Mouse (Mus musculus) heart, embryonic 16.5 days (tissue): ENCODE data around the gene Pigf. TPM values are rescaled to one million over a fixed set of nuclear protein-coding genes. Genes with fewer than 3 reads are reported as not detected.
"Not testable (repeated sequence)": the region's sequence is repeated elsewhere in the genome, so short reads cannot be mapped to it uniquely, and the experiment has no call there.

ENCODE experiments used
- ATAC-seq: fragments of 200-750 bp; cut with Nextera tagmentation; replicated peaks from 2 replicates; pipeline ENCODE4 v1.8.0; 2017; ENCODE audit warnings: moderate number of reproducible peaks; ENCODE audit not compliant: insufficient read depth, low FRiP score; ENCODE audit errors: extremely low read depth
- H3K27ac ChIP-seq: fragments of 300-500 bp; sonication (generic); 2 replicates; pipeline ENCODE4 v1.5.1; 2014; ENCODE audit warnings: mild to moderate bottlenecking, low read length, control low read depth, moderate library complexity
- H3K27me3 ChIP-seq: fragments of 300-500 bp; sonication (generic); 2 replicates; pipeline ENCODE4 v1.6.1; 2014; ENCODE audit warnings: low read length, mixed read lengths; ENCODE audit not compliant: control insufficient read depth, insufficient read depth
- H3K36me3 ChIP-seq: fragments of 300-500 bp; sonication (generic); 2 replicates; pipeline ENCODE4 v1.6.1; 2014; ENCODE audit not compliant: control insufficient read depth, insufficient read depth
- H3K4me1 ChIP-seq: fragments of 300-500 bp; sonication (generic); 2 replicates; pipeline ENCODE4 v1.6.1; 2014; ENCODE audit warnings: low read length, mixed read lengths; ENCODE audit not compliant: control insufficient read depth, insufficient read depth
- H3K4me2 ChIP-seq: fragments of 300-500 bp; sonication (generic); 2 replicates; pipeline ENCODE4 v1.6.1; 2014; ENCODE audit warnings: low read depth, mild to moderate bottlenecking, control low read depth, low read length
- H3K4me3 ChIP-seq: fragments of 300-500 bp; sonication (generic); 2 replicates; pipeline ENCODE4 v1.5.1; 2014; ENCODE audit warnings: mild to moderate bottlenecking, control low read depth, low read length
- H3K9ac ChIP-seq: fragments of 300-500 bp; sonication (generic); 2 replicates; pipeline ENCODE4 v1.6.1; 2014; ENCODE audit warnings: low read length, control low read depth
- H3K9me3 ChIP-seq: fragments of 300-500 bp; sonication (generic); replicated peaks from 2 replicates; pipeline ENCODE4 v1.6.1; 2016; ENCODE audit warnings: low read length; ENCODE audit not compliant: control insufficient read depth
- WGBS: fragments of 180-500 bp; shearing (Covaris S2); extraction: QIAGEN DNeasy Blood & Tissue Kit; methylation state at CpG from one replicate; pipeline ENCODE4 v1.1.7; 2014; 5-methylcytosine and 5-hydroxymethylcytosine counted together
- polyA plus RNA-seq: library from polyadenylated mRNA; unstranded; fragments of >200 nt; fragmentation: Nextera tagmentation; extraction: Ambion mirVana; gene quantifications from 2 replicates; pipeline ENCODE4 v1.2.1, GENCODE M21; 2015

The Pigf gene
- 13.7 and 14.2 TPM in 2 replicates for polyA plus RNA-seq

DNA sequence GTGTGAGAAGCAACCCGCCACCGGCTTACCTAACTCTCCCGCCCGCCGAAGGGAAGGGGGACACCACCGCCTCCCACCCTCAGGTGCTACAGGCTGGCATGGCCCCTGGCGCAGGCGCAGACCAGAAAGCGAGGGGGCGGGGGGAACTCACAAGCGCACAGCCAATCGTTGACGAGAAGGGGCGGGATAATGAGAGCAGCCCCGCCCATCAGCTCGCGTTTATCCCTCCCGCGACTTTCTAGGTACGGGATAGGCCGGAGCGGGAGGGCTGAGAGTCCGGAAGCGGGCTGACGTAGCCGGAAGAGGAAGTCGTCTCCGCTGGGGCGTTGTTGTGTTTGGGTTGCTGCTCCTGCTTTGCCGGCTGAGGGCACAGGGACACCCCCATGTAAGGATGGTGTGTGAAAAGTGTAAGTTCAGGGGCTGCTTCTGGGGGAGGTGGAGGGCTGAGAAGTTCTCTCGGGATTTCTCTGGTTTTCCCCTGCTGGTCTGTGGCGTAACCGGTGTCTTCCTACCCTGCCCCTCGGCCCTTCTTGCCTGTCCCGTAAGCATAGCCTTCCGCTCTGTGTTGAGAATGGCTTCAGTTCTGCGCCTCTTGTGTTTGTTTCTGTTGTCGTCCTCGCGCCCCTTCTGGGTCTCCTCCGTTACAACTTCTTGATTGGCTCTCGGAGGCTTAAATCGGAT, at the start of gene Pigf, which contains the start of gene Cript:
Gene Pigf, minus strand, starts transcription at position 138 of the 681 bp plus-strand sequence.
Gene Cript, plus strand, starts transcription at position 282 of the 681 bp plus-strand sequence.
- Histone ChIP-seq H3K36me3 (peaks cover 10% of the 10 kb centered on the region), H3K9me3 (no peaks in the 10 kb centered on the region; the same call in 1 of the 2 replicates), H3K27me3 (no peaks in the 10 kb centered on the region), H3K27ac (0 out of 2 replicates have a peak within 1 kb of the TSS, but pooled peaks have one; percentile 17), H3K4me1 (peaks cover 7% of the 10 kb centered on the region), H3K4me3 (peak within 1 kb of the TSS; percentile 98), H3K4me2 (peak within 1 kb of the TSS; percentile 99), H3K9ac (peak within 1 kb of the TSS; percentile 83)
- WGBS: under 1% methylated on average over 42 of the region's 43 CpGs
- peak; percentile 100 for ATAC-seq

- no peak overlapping the region for H3K4me2 ChIP-seq
- no peak for ATAC-seq
- H3K4me1 ChIP-seq: no peaks in the 10 kb centered on the region
- peaks cover 2% of the 10 kb centered on the region; the same call in 1 of the 2 replicates for H3K9me3 ChIP-seq
- H3K4me3 ChIP-seq: no peak overlapping the region
- H3K36me3 ChIP-seq: no peaks in the 10 kb centered on the region
- no peak overlapping the region for H3K27ac ChIP-seq
- H3K9ac ChIP-seq: no peak overlapping the region
- no peaks in the 10 kb centered on the region for H3K27me3 ChIP-seq
Measured at GRCm38 (mm10) chr17:87073470-87073869, 48.3 kb upstream of the Pigf start.

DNA sequence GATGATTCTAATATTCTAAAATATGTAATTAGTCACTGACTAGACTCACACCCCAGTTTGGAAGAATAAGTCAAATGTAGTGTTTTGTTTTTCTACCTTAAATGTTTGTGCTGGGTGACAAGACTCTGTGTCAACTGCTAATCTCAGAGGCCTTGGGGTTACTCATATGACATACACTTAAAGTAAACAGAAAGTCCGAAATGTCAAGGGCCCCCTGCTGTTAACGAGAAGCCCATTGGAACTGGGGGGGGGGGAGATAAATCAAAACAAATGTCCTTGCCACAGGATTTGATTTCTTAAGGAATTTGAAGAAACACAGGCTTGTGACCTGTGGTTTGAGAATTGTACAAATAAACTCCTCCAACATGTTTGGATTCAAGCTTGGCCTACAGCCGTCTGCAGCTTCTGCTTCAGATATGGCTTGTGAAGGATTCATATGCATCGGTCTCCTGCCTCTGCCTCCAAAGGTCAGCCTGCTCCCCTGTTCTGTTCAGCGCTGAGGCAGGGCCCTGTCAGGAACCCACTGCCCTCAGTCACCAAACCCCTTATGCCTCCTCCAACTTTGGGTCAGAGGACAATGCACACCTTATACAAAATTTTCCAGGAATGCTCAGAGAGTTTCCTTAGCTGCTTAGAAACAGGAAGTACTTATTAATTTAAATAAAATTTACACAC, 47.7 kb upstream of the Pigf start:
- H3K4me1 ChIP-seq: no peaks in the 10 kb centered on the region

GRCm38 (mm10) chr17:87072183-87072582, 47.0 kb upstream of the Pigf start:
- H3K36me3 ChIP-seq, H3K4me3 ChIP-seq, H3K9ac ChIP-seq, H3K27ac ChIP-seq, H3K4me1 ChIP-seq, H3K4me2 ChIP-seq, H3K9me3 ChIP-seq, ATAC-seq, H3K27me3 ChIP-seq: not testable (repeated sequence)
- WGBS: 86% methylated on average over 1 of the region's 1 CpGs

More for the DNA sequence above, 47.7 kb upstream of the Pigf start:
- H3K9ac ChIP-seq: no peak overlapping the region
- H3K4me2 ChIP-seq: no peak overlapping the region
- WGBS: 58% methylated on average over 5 of the region's 5 CpGs
- H3K9me3 ChIP-seq: peaks cover 2% of the 10 kb centered on the region; the same call in 1 of the 2 replicates
- no peaks in the 10 kb centered on the region for H3K27me3 ChIP-seq
- no peak overlapping the region for H3K27ac ChIP-seq
- H3K4me3 ChIP-seq: no peak overlapping the region
- no peak for ATAC-seq
- no peaks in the 10 kb centered on the region for H3K36me3 ChIP-seq

- ATAC-seq: no peak
- H3K27me3 ChIP-seq: no peaks in the 10 kb centered on the region
- no peaks in the 10 kb centered on the region for H3K9me3 ChIP-seq
- H3K27ac ChIP-seq: no peak overlapping the region
- no peak overlapping the region for H3K4me2 ChIP-seq
- no peaks in the 10 kb centered on the region for H3K36me3 ChIP-seq
- no peaks in the 10 kb centered on the region for H3K4me1 ChIP-seq
- WGBS: 84% methylated on average over 4 of the region's 4 CpGs
- H3K4me3 ChIP-seq: no peak overlapping the region
- no peak overlapping the region for H3K9ac ChIP-seq
Measured at GRCm38 (mm10) chr17:87068997-87069396, 43.8 kb upstream of the Pigf start.

GRCm38 (mm10) chr17:87063969-87064368, 38.8 kb upstream of the Pigf start:
- H3K9me3 ChIP-seq: no peaks in the 10 kb centered on the region
- no peak for ATAC-seq
- no peaks in the 10 kb centered on the region for H3K4me1 ChIP-seq
- no peak overlapping the region for H3K27ac ChIP-seq
- WGBS: 71% methylated on average over 6 of the region's 6 CpGs
- H3K9ac ChIP-seq: no peak overlapping the region
- H3K27me3 ChIP-seq: no peaks in the 10 kb centered on the region
- H3K4me3 ChIP-seq: no peak overlapping the region
- no peak overlapping the region for H3K4me2 ChIP-seq
- H3K36me3 ChIP-seq: no peaks in the 10 kb centered on the region

DNA sequence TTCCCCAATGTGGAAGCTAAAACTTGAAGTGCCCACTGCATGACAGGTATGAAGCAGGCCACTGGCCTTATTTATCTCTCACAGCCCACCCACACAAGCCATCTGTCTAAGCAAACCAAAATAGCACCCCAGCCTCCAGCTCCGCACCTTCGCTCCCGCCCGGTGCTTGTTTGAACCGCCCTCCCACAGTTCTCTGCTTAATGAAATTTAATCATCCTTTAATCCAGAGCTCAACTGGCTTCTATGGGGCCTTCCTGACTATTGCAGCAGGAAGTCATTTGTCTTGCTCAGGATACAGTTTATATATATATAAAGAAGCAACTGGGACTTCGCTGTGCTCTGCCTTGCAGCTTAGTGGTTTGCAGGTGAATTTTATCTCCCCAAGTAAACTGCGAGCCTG, 38.3 kb upstream of the Pigf start:
- Histone ChIP-seq H3K4me1 (no peaks in the 10 kb centered on the region), H3K9ac (no peak overlapping the region), H3K27ac (no peak overlapping the region), H3K36me3 (no peaks in the 10 kb centered on the region), H3K9me3 (no peaks in the 10 kb centered on the region), H3K4me2 (no peak overlapping the region), H3K4me3 (no peak overlapping the region), H3K27me3 (no peaks in the 10 kb centered on the region)
- WGBS: 62% methylated on average over 7 of the region's 7 CpGs
- ATAC-seq: no peak

- Histone ChIP-seq H3K27ac (no peak overlapping the region), H3K27me3 (no peaks in the 10 kb centered on the region), H3K4me3 (no peak overlapping the region), H3K4me1 (peaks cover 1% of the 10 kb centered on the region; the same call in 1 of the 2 replicates), H3K9ac (no peak overlapping the region), H3K9me3 (no peaks in the 10 kb centered on the region), H3K4me2 (no peak overlapping the region), H3K36me3 (no peaks in the 10 kb centered on the region)
- no peak for ATAC-seq
- 72% methylated on average over 9 of the region's 9 CpGs for WGBS
Measured at GRCm38 (mm10) chr17:87062639-87063038, 37.4 kb upstream of the Pigf start.
